ENCODE assay signal across 7 mouse cellular contexts in genomic region chr19:8898576-8898975, GRCm38 (mm10). TPM values are rescaled to one million over a fixed set of nuclear protein-coding genes. Genes with fewer than 3 reads are reported as not detected.
DNase-seq lines count a peak whose midpoint lies in the region; ATAC-seq and TF ChIP-seq lines count a peak whose summit lies in the region.

No protein-coding gene starts in this region.

- H3K4me3 ChIP-seq in spleen, adult 2 months (ENCODE audit: extremely low read depth, insufficient read depth, insufficient read length) = peak overlapping the region; percentile 89
- H3K4me3 ChIP-seq in embryonic facial prominence, embryonic 13.5 days = peak overlapping the region; percentile 93
- peak overlapping the region; percentile 90 for H3K4me3 ChIP-seq in limb, embryonic 10.5 days
- H3K4me3 ChIP-seq in stomach, embryonic 14.5 days (ENCODE audit: low read depth, low read length) = peak overlapping the region; percentile 99

- peak overlapping the region; percentile 87 for H3K27ac ChIP-seq in spleen, adult 2 months (ENCODE audit: insufficient read depth, low read length)
- H3K27ac ChIP-seq in embryonic facial prominence, embryonic 13.5 days = peak overlapping the region; percentile 90
- H3K27ac ChIP-seq in limb, embryonic 10.5 days = peak overlapping the region; percentile 94
- peak overlapping the region; percentile 87 for H3K27ac ChIP-seq in stomach, embryonic 14.5 days (ENCODE audit: low read length)

- H3K4me2 ChIP-seq in embryonic facial prominence, embryonic 13.5 days = peak overlapping the region; percentile 84
- peak overlapping the region; percentile 87 for H3K4me2 ChIP-seq in stomach, embryonic 14.5 days (replicated peaks; ENCODE audit: low read depth, low read length)

- TF ChIP-seq POLR2A in spleen, adult 2 months (IDR thresholded peaks at IDR 0.05; ENCODE audit: low read depth, low read length) = no peak

- TF ChIP-seq CTCF in spleen, adult 2 months (IDR thresholded peaks at IDR 0.05; ENCODE audit: extremely low read depth, insufficient read depth, insufficient read length, insufficient replicate concordance) = no peak

- peaks cover 7% of the 10 kb centered on the region for H3K36me3 ChIP-seq in spleen, adult 2 months (ENCODE audit: control insufficient read depth, insufficient read depth, low read length)
- peaks cover 43% of the 10 kb centered on the region for H3K36me3 ChIP-seq in embryonic facial prominence, embryonic 13.5 days
- H3K36me3 ChIP-seq in limb, embryonic 10.5 days = peaks cover 67% of the 10 kb centered on the region
- H3K36me3 ChIP-seq in stomach, embryonic 14.5 days (ENCODE audit: control insufficient read depth, insufficient read depth, low read length) = peaks cover 30% of the 10 kb centered on the region

- WGBS in spleen, adult 2 months = 2% methylated on average over 13 of the region's 13 CpGs
- WGBS in embryonic facial prominence, embryonic 13.5 days = 11% methylated on average over 13 of the region's 13 CpGs
- WGBS in limb, embryonic 10.5 days = 16% methylated on average over 13 of the region's 13 CpGs
- 5% methylated on average over 13 of the region's 13 CpGs for WGBS in stomach, embryonic 14.5 days

- H3K4me1 ChIP-seq in spleen, adult 2 months (ENCODE audit: control insufficient read depth, insufficient read depth, insufficient read length) = peaks cover 4% of the 10 kb centered on the region; the same call in 1 of the 2 replicates
- H3K4me1 ChIP-seq in embryonic facial prominence, embryonic 13.5 days = peaks cover 37% of the 10 kb centered on the region
- peaks cover 31% of the 10 kb centered on the region for H3K4me1 ChIP-seq in limb, embryonic 10.5 days
- H3K4me1 ChIP-seq in stomach, embryonic 14.5 days (ENCODE audit: control insufficient read depth, insufficient read depth, low read length) = peaks cover 20% of the 10 kb centered on the region

- no peaks in the 10 kb centered on the region for H3K27me3 ChIP-seq in spleen, adult 2 months (ENCODE audit: control insufficient read depth, insufficient read depth, low read length)
- H3K27me3 ChIP-seq in embryonic facial prominence, embryonic 13.5 days = no peaks in the 10 kb centered on the region
- no peaks in the 10 kb centered on the region for H3K27me3 ChIP-seq in limb, embryonic 10.5 days (ENCODE audit: low read depth, poor library complexity, severe bottlenecking)
- H3K27me3 ChIP-seq in stomach, embryonic 14.5 days (ENCODE audit: control insufficient read depth, insufficient read depth, low read length) = no peaks in the 10 kb centered on the region

- DNase-seq in spleen, adult 2 months (ENCODE audit: low read depth in 1 of 2, low spot score in 2 of 2) = no peak
- no peak for DNase-seq in spleen, postnatal 36 days (ENCODE audit: low spot score in 2 of 2)
- no peak for DNase-seq in limb, embryonic 10.5 days (ENCODE audit: low spot score)
- no peak for DNase-seq in cerebellum, postnatal 4 days (ENCODE audit: low spot score in 2 of 2)
- DNase-seq in retina, postnatal 1 day = no peak

- no peaks in the 10 kb centered on the region for H3K9me3 ChIP-seq in embryonic facial prominence, embryonic 13.5 days
- H3K9me3 ChIP-seq in limb, embryonic 10.5 days (replicated peaks) = no peaks in the 10 kb centered on the region
- no peaks in the 10 kb centered on the region for H3K9me3 ChIP-seq in stomach, embryonic 14.5 days (ENCODE audit: control insufficient read depth, low read depth, low read length)

- peak overlapping the region; percentile 96 for H3K9ac ChIP-seq in embryonic facial prominence, embryonic 13.5 days
- H3K9ac ChIP-seq in stomach, embryonic 14.5 days (replicated peaks; ENCODE audit: low read depth, low read length) = peak overlapping the region; percentile 95

- no peak for ATAC-seq in embryonic facial prominence, embryonic 13.5 days (ENCODE audit: insufficient number of reproducible peaks, insufficient read depth, low FRiP score, low TSS enrichment, low read depth)
- no peak for ATAC-seq in stomach, embryonic 14.5 days (ENCODE audit: insufficient number of reproducible peaks, insufficient read depth, low FRiP score, low read depth)

RNA-seq across cellular contexts. Expression of gene Ganab, which starts 0.7 kb away (rescaled TPM):
- 85.2 and 86.9 TPM in 2 replicates for polyA plus RNA-seq in spleen, adult 2 months (2012; rRNA removed)
- 107 and 108 TPM in 2 replicates for polyA plus RNA-seq in embryonic facial prominence, embryonic 13.5 days (2015; fragmentation: Nextera tagmentation; extraction: Ambion mirVana)
- 117 and 129 TPM in 2 replicates for polyA plus RNA-seq in limb, embryonic 10.5 days (2016; fragmentation: Nextera tagmentation; extraction: Ambion mirVana)
- 82.0 and 90.3 TPM in 2 replicates for polyA plus RNA-seq in stomach, embryonic 14.5 days (2014; fragmentation: Nextera tagmentation; extraction: Ambion mirVana)

RNA-seq across cellular contexts. Expression of gene Ints5, which starts 5.8 kb away (rescaled TPM):
- polyA plus RNA-seq in spleen, adult 2 months (2012; rRNA removed) = 21.2 and 27.5 TPM in 2 replicates
- 36.7 and 42.6 TPM in 2 replicates for polyA plus RNA-seq in embryonic facial prominence, embryonic 13.5 days (2015; fragmentation: Nextera tagmentation; extraction: Ambion mirVana)
- 59.2 and 61.9 TPM in 2 replicates for polyA plus RNA-seq in limb, embryonic 10.5 days (2016; fragmentation: Nextera tagmentation; extraction: Ambion mirVana)
- polyA plus RNA-seq in stomach, embryonic 14.5 days (2014; fragmentation: Nextera tagmentation; extraction: Ambion mirVana) = 29.3 and 33.5 TPM in 2 replicates

RNA-seq across cellular contexts. Expression of gene Gm49416, which starts 9.8 kb away (rescaled TPM):
- polyA plus RNA-seq in spleen, adult 2 months (2012; rRNA removed) = 1.2 TPM in 1 of 2 replicates, not detected in the other
- polyA plus RNA-seq in embryonic facial prominence, embryonic 13.5 days (2015; fragmentation: Nextera tagmentation; extraction: Ambion mirVana) = not detected in 2 replicates
- 0.45 TPM in 1 of 2 replicates, not detected in the other for polyA plus RNA-seq in limb, embryonic 10.5 days (2016; fragmentation: Nextera tagmentation; extraction: Ambion mirVana)
- polyA plus RNA-seq in stomach, embryonic 14.5 days (2014; fragmentation: Nextera tagmentation; extraction: Ambion mirVana) = not detected in 2 replicates

RNA-seq across cellular contexts. Expression of gene 1810009A15Rik, which starts 9.9 kb away (rescaled TPM):
- 11.5 and 15.2 TPM in 2 replicates for polyA plus RNA-seq in spleen, adult 2 months (2012; rRNA removed)
- 84.9 and 90.0 TPM in 2 replicates for polyA plus RNA-seq in embryonic facial prominence, embryonic 13.5 days (2015; fragmentation: Nextera tagmentation; extraction: Ambion mirVana)
- polyA plus RNA-seq in limb, embryonic 10.5 days (2016; fragmentation: Nextera tagmentation; extraction: Ambion mirVana) = 151 and 188 TPM in 2 replicates
- 71.0 and 82.4 TPM in 2 replicates for polyA plus RNA-seq in stomach, embryonic 14.5 days (2014; fragmentation: Nextera tagmentation; extraction: Ambion mirVana)

RNA-seq across cellular contexts. Expression of gene Gm49403, which starts 14.8 kb away (rescaled TPM):
- polyA plus RNA-seq in spleen, adult 2 months (2012; rRNA removed) = not detected in 2 replicates
- polyA plus RNA-seq in embryonic facial prominence, embryonic 13.5 days (2015; fragmentation: Nextera tagmentation; extraction: Ambion mirVana) = not detected in 2 replicates
- not detected in 2 replicates for polyA plus RNA-seq in limb, embryonic 10.5 days (2016; fragmentation: Nextera tagmentation; extraction: Ambion mirVana)
- polyA plus RNA-seq in stomach, embryonic 14.5 days (2014; fragmentation: Nextera tagmentation; extraction: Ambion mirVana) = not detected in 2 replicates
